Mouse (Mus musculus) left cerebral cortex, adult 18-20 months (tissue): Measurements from ENCODE around the gene Helz. TPM values are rescaled to one million over a fixed set of nuclear protein-coding genes. Genes with fewer than 3 reads are reported as not detected.

Experiments used
- DNase-seq, 2 experiments: peaks; one replicate each; pipeline ENCODE4 v3.0.0; 2021 to 2022; ENCODE audit warnings: low spot score in 2 of 2, mixed read lengths in 1 of 2
- total RNA-seq, 2 experiments: library from RNA; stranded (reverse); gene quantifications; 2 replicates each; pipeline ENCODE4 v1.2.3; 2021

Helz gene
- total RNA-seq, 2 experiments from 2014 or later: 46.2 to 51.5 TPM

- DNase-seq: no peak
Measured at GRCm38 (mm10) chr11:107668223-107668622, 120.5 kb downstream of the Helz start.

- DNase-seq: no peak
Measured at GRCm38 (mm10) chr11:107668977-107669376, 121.2 kb downstream of the Helz start.

DNA sequence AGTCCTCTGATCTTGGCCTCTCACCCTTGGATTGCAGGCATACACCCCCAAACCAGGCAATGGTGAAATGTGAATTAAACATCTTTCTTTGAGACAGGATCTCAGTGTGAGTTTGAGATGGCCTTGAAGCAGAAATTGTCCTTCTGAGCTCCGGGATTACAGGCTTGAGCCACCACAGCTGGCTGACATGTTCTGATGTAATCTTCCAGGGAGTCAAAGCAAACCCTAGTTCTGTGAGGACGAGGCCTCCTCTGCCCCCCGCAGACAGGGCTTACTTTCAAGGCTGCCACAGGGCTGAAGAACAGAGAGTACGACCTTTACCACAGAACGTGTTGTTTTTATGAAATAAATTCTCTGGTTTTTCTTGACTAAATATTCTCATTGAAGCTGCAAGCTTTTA lies 126.3 kb downstream of the Helz start:
- DNase-seq: no peak

DNA sequence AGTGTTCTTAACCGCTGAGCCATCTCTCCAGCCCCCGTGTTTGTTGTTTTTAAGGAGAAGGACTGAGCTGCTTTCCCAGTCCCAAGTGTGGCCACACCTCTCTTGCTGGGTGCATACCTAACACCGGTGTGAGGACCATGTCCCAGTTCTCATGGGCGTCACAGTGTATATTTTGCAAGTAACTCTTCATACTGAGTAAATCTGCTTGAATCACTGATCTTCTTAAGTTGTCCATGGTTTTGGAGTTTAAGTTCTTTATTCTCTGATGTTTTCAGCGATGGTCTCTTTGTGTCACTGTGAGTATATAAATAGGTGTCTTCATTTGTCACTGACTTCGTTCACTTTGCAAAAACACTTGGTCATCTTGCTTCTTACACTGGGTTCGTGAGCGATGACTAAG lies 126.9 kb downstream of the Helz start:
- no peak for DNase-seq

GRCm38 (mm10) chr11:107675246-107675645 lies 127.5 kb downstream of the Helz start:
- no peak for DNase-seq

DNA sequence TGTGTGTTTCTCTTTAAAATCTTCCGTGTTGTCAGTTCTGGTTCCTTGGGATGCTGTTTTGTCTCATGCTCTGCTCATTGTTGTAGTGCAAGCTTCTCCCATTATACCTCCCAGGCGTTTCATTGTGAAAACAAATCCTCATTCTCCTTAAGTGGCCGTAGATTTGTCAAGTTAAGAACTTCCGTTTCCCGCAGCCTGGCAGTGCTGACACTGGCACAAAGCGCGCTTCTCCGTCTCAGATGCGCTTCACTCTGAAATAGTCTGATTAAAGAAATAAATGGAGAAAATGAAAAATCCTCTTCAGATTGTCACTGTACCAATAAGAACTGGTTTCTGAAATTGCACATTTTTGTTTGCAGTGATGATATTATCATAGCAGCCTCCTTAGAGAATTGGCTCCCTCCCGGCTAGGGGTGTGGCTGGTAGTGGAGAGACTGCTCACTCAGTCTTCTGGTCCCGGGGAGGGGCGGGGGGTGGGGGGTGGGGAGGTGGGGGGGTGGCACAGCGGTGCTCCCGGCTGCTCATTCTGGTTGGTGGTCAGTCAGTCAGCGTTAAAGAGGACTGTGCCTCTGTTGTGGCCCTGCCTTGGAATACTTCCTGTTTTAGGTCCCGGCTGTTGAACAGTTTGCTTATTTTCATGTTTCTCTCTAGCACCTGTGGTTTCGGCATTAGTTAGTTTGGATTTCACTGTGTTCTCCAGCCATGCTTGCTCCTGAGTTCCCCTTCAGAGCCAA lies 128.6 kb downstream of the Helz start:
- DNase-seq: no peak

GRCm38 (mm10) chr11:107682694-107683355 lies 135.1 kb downstream of the Helz start:
- no peak for DNase-seq

GRCm38 (mm10) chr11:107683544-107684465 lies 136.1 kb downstream of the Helz start:
- DNase-seq: no peak

DNA sequence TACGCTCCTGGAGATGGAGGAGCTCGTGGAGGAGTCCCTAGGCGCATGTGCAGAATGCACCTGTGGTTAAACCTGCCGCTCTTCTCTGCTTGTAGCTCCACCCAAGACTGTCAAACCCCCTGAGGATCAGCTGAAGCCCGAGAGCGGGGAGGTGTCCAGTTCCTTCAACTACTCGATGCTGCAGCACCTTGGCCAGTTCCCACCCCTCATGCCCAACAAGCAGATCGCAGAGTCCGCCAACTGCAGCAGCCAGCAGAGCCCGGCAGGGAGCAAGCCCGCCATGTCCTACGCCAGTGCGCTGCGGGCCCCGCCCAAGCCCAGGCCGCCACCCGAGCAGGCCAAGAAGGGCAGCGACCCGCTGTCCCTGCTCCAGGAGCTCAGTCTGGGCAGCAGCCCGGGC lies 138.6 kb downstream of the Helz start:
- DNase-seq: no peak

- DNase-seq: no peak
Measured at GRCm38 (mm10) chr11:107688480-107688879, 140.8 kb downstream of the Helz start.

DNA sequence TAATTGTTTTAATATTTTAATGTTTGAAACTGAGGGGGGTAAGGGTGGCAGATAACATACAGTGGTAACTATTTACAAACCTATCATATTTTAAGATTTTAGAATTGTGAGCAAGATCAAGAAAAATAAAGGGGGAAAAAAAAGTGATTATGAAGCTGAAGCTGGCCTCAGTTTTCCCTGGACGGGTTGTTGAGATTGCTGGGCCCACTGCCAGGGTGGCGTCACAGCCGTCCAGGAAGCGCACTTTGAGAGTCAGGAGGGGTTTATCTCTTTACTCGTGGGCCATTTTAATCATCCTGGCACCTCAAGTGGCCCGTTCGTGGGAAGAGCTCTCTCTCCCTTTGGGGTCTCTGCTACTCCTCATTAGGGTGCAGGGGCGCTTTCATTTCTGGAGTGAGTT lies 143.8 kb downstream of the Helz start:
- no peak for DNase-seq

GRCm38 (mm10) chr11:107693338-107693737 lies 145.6 kb downstream of the Helz start:
- DNase-seq: no peak

DNA sequence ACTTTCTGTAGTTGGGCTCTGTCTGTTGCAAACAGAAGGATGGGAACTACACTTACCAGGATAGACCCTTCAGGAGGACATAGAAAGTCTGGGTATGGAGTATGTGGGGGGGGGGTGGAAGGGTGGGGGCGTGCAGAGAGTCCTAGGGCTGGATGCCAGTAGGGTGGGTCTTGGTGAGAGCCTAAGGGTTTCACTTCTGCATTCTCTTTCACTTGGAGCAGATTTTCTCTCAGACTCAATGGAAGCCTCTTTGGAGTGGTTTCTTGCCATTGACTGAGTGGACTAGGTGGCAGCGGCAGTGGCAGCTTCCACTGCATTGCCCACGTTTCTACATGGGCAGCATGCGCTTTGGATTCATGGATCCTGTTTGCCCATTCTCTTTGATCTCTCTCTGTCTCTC lies 152.2 kb downstream of the Helz start:
- no peak for DNase-seq

GRCm38 (mm10) chr11:107703272-107704134 lies 155.8 kb downstream of the Helz start:
- no peak for DNase-seq

DNA sequence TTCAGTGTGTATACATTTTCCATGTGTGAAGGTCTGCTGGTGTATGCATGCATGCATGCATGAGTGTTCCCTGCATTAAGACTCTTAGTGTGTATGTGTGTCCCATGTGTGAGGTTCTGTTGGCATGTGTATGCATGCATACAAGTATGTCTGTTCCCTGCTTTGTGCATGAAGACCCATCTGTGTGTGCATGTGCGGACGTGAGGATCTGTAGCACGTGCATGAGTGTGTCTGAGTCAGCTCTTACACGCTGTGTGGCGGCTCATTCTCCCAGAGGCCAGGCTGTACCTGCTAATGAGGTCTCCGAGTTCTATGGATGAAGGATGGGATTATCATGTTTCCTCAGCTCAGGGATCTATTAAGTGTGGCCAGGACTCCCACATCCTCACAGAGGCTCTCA lies 157.3 kb downstream of the Helz start:
- no peak for DNase-seq

DNA sequence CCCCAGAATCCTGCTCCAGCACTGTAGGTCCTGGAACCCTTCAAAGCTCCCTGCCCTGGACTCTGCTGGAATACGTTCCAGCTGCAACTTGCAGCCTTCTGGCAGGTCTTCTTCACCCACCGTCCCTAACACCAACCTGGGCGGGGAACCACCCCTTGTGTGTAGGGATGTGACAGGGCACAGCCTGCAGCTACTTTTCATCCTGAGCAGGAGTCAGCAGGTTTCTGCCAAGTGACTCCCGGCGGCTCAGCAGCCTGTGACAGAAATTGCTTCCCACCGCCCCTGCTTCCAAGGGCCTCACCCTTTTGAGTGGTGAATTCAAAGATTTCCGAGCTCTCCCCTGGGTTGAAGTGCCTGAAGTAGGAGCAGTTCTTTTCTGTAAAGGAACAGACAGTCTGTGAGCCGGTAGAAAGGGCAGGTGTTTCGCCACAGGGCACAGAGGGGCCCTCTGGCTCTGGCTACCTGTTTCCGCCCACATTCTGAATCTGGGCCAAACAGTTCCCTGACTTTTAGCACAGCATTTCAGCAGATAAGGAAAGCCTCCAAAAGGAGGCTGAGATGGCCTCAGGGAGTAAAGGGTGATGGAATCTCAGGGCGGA lies 157.8 kb downstream of the Helz start:
- no peak for DNase-seq

- DNase-seq: no peak
Measured at GRCm38 (mm10) chr11:107707897-107708610, 160.3 kb downstream of the Helz start.

- no peak for DNase-seq
Measured at GRCm38 (mm10) chr11:107710379-107710778, 162.6 kb downstream of the Helz start.

- DNase-seq: no peak
Measured at GRCm38 (mm10) chr11:107714368-107714767, 166.6 kb downstream of the Helz start.
